Mouse (Mus musculus): ENCODE measurements around the gene P2ry10. TPM values are rescaled to one million over a fixed set of nuclear protein-coding genes. Genes with fewer than 3 reads are reported as not detected.

The P2ry10 gene
- total RNA-seq (2012; rRNA removed) (8.3 and 9.0 TPM in 2 replicates), total RNA-seq (2014; rRNA removed) (42.2 and 47.4 TPM in 2 replicates), polyA plus RNA-seq (2012; ENCODE audit: insufficient read length, low read depth) (9.0 and 9.7 TPM in 2 replicates)

DNA sequence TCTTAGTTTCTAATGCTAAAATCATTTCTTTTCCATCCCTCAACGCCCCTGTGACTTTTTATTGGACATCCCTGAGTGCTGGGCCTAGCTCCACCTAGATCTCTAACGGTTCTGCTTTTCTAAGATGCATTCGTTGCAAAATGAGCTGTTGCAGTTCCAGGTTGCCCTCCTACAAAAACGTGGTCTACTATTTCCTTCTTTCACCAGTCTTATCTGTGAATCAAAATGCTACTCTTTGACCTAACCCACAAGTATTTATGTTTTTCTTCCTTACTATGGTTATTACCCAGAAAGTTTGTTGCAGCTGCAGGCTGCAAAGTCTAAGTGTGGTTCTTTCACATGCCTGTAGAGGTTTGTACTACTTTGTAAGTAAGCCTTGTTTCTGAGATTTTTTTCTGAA is at the start of gene P2ry10:
TSS of gene P2ry10 (plus strand) at position 316 of the 400 bp plus-strand sequence.
- in situ Hi-C loops (cut with MboI; ENCODE audit: low pct_ligation_motif_present, low pct_unique_long_range_greater_than_20kb, low sequenced_read_pairs): no loop called here
- H3K27me3 ChIP-seq (replicated peaks): no peaks in the 10 kb centered on the region
- peaks cover 2 to 4% of the 10 kb centered on the region in 2 experiments; a peak in 1 of 4 replicates for H3K4me1 ChIP-seq (ENCODE audit: control insufficient read depth in 1 of 2, insufficient read depth in 2 of 2)
- peak within 1 kb of the TSS; percentile 49 to 77 (median 58) for H3K4me3 ChIP-seq (replicated peaks in 1 of 3; ENCODE audit: low read depth in 2 of 3, low read length in 2 of 3, poor library complexity in 1 of 3)
- H3K4me2 ChIP-seq (ENCODE audit: insufficient read depth, low read depth, poor library complexity, severe bottlenecking): peak within 1 kb of the TSS; percentile 56; the same call in 1 of the 2 replicates
- no peaks in the 10 kb centered on the region for H3K9me3 ChIP-seq (replicated peaks; ENCODE audit: low read length)
- dilution Hi-C loops (cut with MboI; ENCODE audit: extremely low pct_ligation_motif_present, extremely low pct_unique_long_range_greater_than_20kb, low sequenced_read_pairs): no loop called here
- H3K36me3 ChIP-seq (replicated peaks in 1 of 2; ENCODE audit: control insufficient read depth in 1 of 2, insufficient read depth in 1 of 2, low read length in 1 of 2): no peaks in the 10 kb centered on the region
- H3K79me2 ChIP-seq (replicated peaks; ENCODE audit: control insufficient read depth, extremely low read depth, insufficient read depth, poor library complexity, severe bottlenecking): 0 out of 2 replicates have a peak, but pooled peaks cover 2% of the 10 kb centered on the region
- H3K27ac ChIP-seq (ENCODE audit: insufficient read depth, low read depth): peak within 1 kb of the TSS; percentile 90
- TF ChIP-seq USF2 (conservative IDR thresholded peaks at IDR 0.05; ENCODE audit: low read depth, low read length): no peak
- TF ChIP-seq PAX5 (IDR thresholded peaks at IDR 0.05; ENCODE audit: low read length): no peak
- 0 out of 2 replicates have a peak, but pooled peaks have one; percentile 21 for TF ChIP-seq BHLHE40 (IDR thresholded peaks at IDR 0.05; ENCODE audit: low read depth, low read length)
- TF ChIP-seq SMC3 (IDR thresholded peaks at IDR 0.05; ENCODE audit: low read depth, low read length): no peak
- no peak for TF ChIP-seq ZC3H11A (IDR thresholded peaks at IDR 0.05; ENCODE audit: low read depth, low read length)
- no peak for TF ChIP-seq MXI1 (IDR thresholded peaks at IDR 0.05; ENCODE audit: low read depth, low read length)
- TF ChIP-seq TBP (conservative IDR thresholded peaks at IDR 0.05; ENCODE audit: low read depth, low read length): 0 out of 2 replicates have a peak, but pooled peaks have one; percentile 41
- TF ChIP-seq TCF12 (IDR thresholded peaks at IDR 0.05; ENCODE audit: low read depth, low read length): no peak
- no peak for TF ChIP-seq IRF4 (IDR thresholded peaks at IDR 0.05; ENCODE audit: low read depth, low read length)
- no peak for TF ChIP-seq USF1 (IDR thresholded peaks at IDR 0.05; ENCODE audit: low read depth, low read length)
- no peak for TF ChIP-seq GABPA (IDR thresholded peaks at IDR 0.05; ENCODE audit: insufficient replicate concordance, low read depth, low read length)
- no peak for TF ChIP-seq JUN (IDR thresholded peaks at IDR 0.05; ENCODE audit: insufficient read depth, low read depth, low read length)
- peak; percentile 60; the same call in 1 of the 2 replicates for TF ChIP-seq MYC (IDR thresholded peaks at IDR 0.05; ENCODE audit: low read depth, low read length)
- TF ChIP-seq ELF1 (IDR thresholded peaks at IDR 0.05; ENCODE audit: low read depth, low read length): no peak
- TF ChIP-seq MAFK (IDR thresholded peaks at IDR 0.05; ENCODE audit: insufficient replicate concordance, low read length): no peak
- no peak for TF ChIP-seq KAT2A (IDR thresholded peaks at IDR 0.05; ENCODE audit: insufficient replicate concordance, low read length)
- no peak for TF ChIP-seq POLR2A (IDR thresholded peaks at IDR 0.05; ENCODE audit: low read depth, low read length)
- no peak for TF ChIP-seq MEF2A (IDR thresholded peaks at IDR 0.05; ENCODE audit: borderline replicate concordance, low read depth, low read length)
- no peak for TF ChIP-seq ZNF384 (IDR thresholded peaks at IDR 0.05; ENCODE audit: low read depth, low read length)
- TF ChIP-seq ZMIZ1 (IDR thresholded peaks at IDR 0.05; ENCODE audit: low read depth, low read length): no peak
- no peak for TF ChIP-seq CTCF (conservative IDR thresholded peaks at IDR 0.05 in 1 of 2, IDR thresholded peaks at IDR 0.05 in 1 of 2; ENCODE audit: low read depth in 2 of 2, low read length in 2 of 2)
- 0 out of 2 replicates have a peak, but pooled peaks have one; percentile 33 for TF ChIP-seq MAX (IDR thresholded peaks at IDR 0.05; ENCODE audit: low read length)
- no peak for TF ChIP-seq MAZ (IDR thresholded peaks at IDR 0.05; ENCODE audit: low read depth, low read length)
- TF ChIP-seq RCOR1 (conservative IDR thresholded peaks at IDR 0.05; ENCODE audit: low read depth, low read length): no peak
- TF ChIP-seq ETS1 (conservative IDR thresholded peaks at IDR 0.05; ENCODE audit: low read depth, low read length): no peak
- no peak for TF ChIP-seq POLR2AphosphoS2 (IDR thresholded peaks at IDR 0.05; ENCODE audit: low read depth, low read length)
- TF ChIP-seq HCFC1 (IDR thresholded peaks at IDR 0.05; ENCODE audit: low read depth, low read length): no peak
- no peak; the same call in 1 of the 2 replicates for TF ChIP-seq EP300 (IDR thresholded peaks at IDR 0.05; ENCODE audit: low read length)
- TF ChIP-seq ZKSCAN1 (IDR thresholded peaks at IDR 0.05; ENCODE audit: borderline replicate concordance, low read depth, low read length): no peak
- TF ChIP-seq CHD1 (IDR thresholded peaks at IDR 0.05; ENCODE audit: low read depth, low read length): peak; percentile 78; the same call in 1 of the 2 replicates
- TF ChIP-seq CHD2 (IDR thresholded peaks at IDR 0.05; ENCODE audit: low read length): no peak
- no peak for TF ChIP-seq UBTF (IDR thresholded peaks at IDR 0.05; ENCODE audit: low read depth, low read length)
- DNase-seq (ENCODE audit: extremely low read depth): peak; percentile 51
- H3K9ac ChIP-seq (ENCODE audit: insufficient read depth, low read depth): peak within 1 kb of the TSS; percentile 43
